Mouse (Mus musculus): ENCODE measurements around the gene Mrgpre. TPM values are rescaled to one million over a fixed set of nuclear protein-coding genes. Genes with fewer than 3 reads are reported as not detected.
A peak's percentile ranks its signal among the peaks of the same experiment; 100 is the strongest.

The Mrgpre gene
- total RNA-seq, 1 experiment from 2014 or later = 2.7 TPM

GRCm38 (mm10) chr7:143792336-143792985 lies 8.2 kb upstream of the Mrgpre start:
- no peak for ATAC-seq (ENCODE audit: extremely low read depth, insufficient number of reproducible peaks, low FRiP score, poor library complexity, severe bottlenecking)

DNA sequence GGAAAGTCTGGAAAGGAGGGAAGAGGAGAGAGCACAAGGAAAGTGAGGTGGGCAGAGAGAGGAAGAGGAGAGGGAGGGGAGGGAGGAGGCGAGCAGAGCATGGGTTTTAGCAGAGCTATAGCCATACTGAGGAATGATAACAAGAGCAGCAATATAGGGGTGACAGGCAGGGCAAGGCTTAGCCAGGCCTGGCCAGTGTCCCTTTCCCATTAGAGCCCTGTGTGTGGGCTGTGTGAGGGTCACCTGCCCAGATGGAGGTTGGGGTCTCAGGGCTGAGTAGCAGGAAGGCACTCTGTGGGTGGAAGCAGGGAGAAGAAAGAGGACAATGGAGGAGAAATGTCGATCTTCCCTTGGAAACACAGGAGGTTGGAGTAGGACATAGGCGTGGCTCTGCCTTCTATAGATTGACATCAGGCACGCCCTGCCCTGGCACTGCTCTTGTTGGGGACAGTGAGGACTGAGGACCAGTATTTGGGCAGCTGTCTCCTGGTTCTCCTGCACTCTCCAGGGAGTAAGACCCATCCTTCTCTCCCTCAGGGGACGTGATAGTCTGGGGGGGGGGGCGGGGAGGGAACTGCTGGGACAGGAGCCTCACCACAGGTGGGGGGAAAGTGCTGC lies 813 bp downstream of the Mrgpre start:
- no peak for ATAC-seq (ENCODE audit: extremely low read depth, insufficient number of reproducible peaks, low FRiP score, poor library complexity, severe bottlenecking)

- ATAC-seq (ENCODE audit: extremely low read depth, insufficient number of reproducible peaks, low FRiP score, poor library complexity, severe bottlenecking) = no peak
Measured at GRCm38 (mm10) chr7:143777375-143777774, 6.9 kb downstream of the Mrgpre start.

DNA sequence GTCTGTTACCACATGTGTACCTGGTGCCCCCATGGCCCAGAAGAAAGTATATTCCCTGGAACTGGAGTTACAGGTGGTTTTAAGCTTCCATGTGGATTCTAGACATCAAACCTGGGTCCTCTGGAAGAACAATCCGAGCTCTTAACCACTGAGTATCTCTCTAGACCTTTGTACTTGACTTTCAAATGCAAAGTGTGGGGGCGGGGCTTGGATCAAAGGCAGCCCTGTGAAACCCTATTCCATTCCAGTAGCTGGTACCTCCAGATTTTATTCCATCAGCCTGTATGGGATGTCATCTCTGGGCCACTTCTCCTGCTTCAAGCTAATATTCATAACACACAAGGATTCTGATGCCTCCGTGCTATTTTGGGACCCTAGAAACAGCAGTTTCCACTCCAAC lies 8.2 kb downstream of the Mrgpre start:
- ATAC-seq (ENCODE audit: extremely low read depth, insufficient number of reproducible peaks, low FRiP score, poor library complexity, severe bottlenecking) = no peak

GRCm38 (mm10) chr7:143769461-143769860 lies 14.8 kb downstream of the Mrgpre start:
- ATAC-seq (ENCODE audit: extremely low read depth, insufficient number of reproducible peaks, low FRiP score, poor library complexity, severe bottlenecking) = no peak

- no peak for ATAC-seq (ENCODE audit: extremely low read depth, insufficient number of reproducible peaks, low FRiP score, poor library complexity, severe bottlenecking)
Measured at GRCm38 (mm10) chr7:143768267-143768666, 16.0 kb downstream of the Mrgpre start.

- no peak for ATAC-seq (ENCODE audit: extremely low read depth, insufficient number of reproducible peaks, low FRiP score, poor library complexity, severe bottlenecking)
Measured at GRCm38 (mm10) chr7:143766893-143767292, 17.4 kb downstream of the Mrgpre start, which contains the start of gene Mrgprg. TSS of gene Mrgprg (minus strand) at chr7:143766993.

- ATAC-seq (ENCODE audit: extremely low read depth, insufficient number of reproducible peaks, low FRiP score, poor library complexity, severe bottlenecking) = no peak
Measured at GRCm38 (mm10) chr7:143764876-143765530, 19.3 kb downstream of the Mrgpre start.

- ATAC-seq (ENCODE audit: extremely low read depth, insufficient number of reproducible peaks, low FRiP score, poor library complexity, severe bottlenecking) = peak; percentile 54; the same call in 1 of the 2 replicates
Measured at GRCm38 (mm10) chr7:143763794-143764193, 20.5 kb downstream of the Mrgpre start.

- no peak for ATAC-seq (ENCODE audit: extremely low read depth, insufficient number of reproducible peaks, low FRiP score, poor library complexity, severe bottlenecking)
Measured at GRCm38 (mm10) chr7:143758956-143759355, 25.3 kb downstream of the Mrgpre start.

GRCm38 (mm10) chr7:143757696-143758095 lies 26.6 kb downstream of the Mrgpre start:
- no peak for ATAC-seq (ENCODE audit: extremely low read depth, insufficient number of reproducible peaks, low FRiP score, poor library complexity, severe bottlenecking)

- ATAC-seq (ENCODE audit: extremely low read depth, insufficient number of reproducible peaks, low FRiP score, poor library complexity, severe bottlenecking) = peak; percentile 83
Measured at GRCm38 (mm10) chr7:143757027-143757390, 27.3 kb downstream of the Mrgpre start.

DNA sequence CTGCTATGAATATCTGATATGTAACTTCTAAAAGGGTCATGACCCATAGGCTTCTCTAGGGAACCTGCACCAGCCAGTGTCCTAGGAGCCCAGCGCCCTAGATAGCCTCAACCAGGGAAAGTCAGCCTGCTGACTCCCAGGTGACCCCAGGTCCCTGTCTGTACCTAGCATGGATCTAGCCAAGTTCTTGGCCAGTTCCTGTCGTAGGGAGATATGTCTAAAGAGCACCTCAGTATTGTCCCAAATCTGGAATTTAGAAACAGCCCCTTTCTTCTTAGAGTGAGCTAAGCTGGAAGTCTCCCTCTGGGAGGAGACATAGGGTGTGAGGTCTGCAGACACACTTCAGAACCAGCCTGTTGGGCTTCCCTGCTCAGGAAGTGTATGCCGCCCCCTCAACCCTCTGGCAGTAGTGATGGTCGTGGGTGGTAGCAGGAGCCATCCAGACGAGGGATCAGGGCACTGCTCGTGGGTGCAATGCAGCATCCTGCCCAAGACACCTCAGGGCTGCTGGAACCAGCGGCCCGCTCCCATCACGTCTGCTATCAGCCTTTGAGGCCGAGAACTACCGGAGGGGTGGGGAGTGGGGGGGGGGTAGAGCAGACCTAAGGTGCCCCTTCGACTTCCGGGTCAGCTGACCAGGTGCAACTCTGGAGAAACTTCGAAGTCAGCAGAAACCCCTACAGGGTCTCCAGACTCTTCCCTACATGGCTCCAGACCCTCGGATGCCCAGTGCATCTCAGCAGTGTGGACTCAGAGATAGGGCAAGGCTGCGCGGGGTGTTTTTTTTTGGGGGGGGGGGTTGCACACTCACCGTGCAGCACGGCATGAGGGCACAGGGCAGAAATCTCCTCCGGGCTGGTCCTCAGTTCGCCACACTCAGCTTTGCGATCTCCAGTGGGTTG lies 27.9 kb downstream of the Mrgpre start, which contains the start of gene Osbpl5:
TSS of gene Osbpl5 (minus strand) at position 861 of the 902 bp plus-strand sequence.
- no peak for ATAC-seq (ENCODE audit: extremely low read depth, insufficient number of reproducible peaks, low FRiP score, poor library complexity, severe bottlenecking)

- ATAC-seq (ENCODE audit: extremely low read depth, insufficient number of reproducible peaks, low FRiP score, poor library complexity, severe bottlenecking) = no peak
Measured at GRCm38 (mm10) chr7:143755357-143756124, 28.8 kb downstream of the Mrgpre start.

- ATAC-seq (ENCODE audit: extremely low read depth, insufficient number of reproducible peaks, low FRiP score, poor library complexity, severe bottlenecking) = peak; percentile 38; the same call in 1 of the 2 replicates
Measured at GRCm38 (mm10) chr7:143753990-143754715, 30.1 kb downstream of the Mrgpre start.

GRCm38 (mm10) chr7:143752606-143753005 lies 31.7 kb downstream of the Mrgpre start:
- no peak for ATAC-seq (ENCODE audit: extremely low read depth, insufficient number of reproducible peaks, low FRiP score, poor library complexity, severe bottlenecking)

- ATAC-seq (ENCODE audit: extremely low read depth, insufficient number of reproducible peaks, low FRiP score, poor library complexity, severe bottlenecking) = no peak
Measured at GRCm38 (mm10) chr7:143752056-143752455, 32.2 kb downstream of the Mrgpre start.

DNA sequence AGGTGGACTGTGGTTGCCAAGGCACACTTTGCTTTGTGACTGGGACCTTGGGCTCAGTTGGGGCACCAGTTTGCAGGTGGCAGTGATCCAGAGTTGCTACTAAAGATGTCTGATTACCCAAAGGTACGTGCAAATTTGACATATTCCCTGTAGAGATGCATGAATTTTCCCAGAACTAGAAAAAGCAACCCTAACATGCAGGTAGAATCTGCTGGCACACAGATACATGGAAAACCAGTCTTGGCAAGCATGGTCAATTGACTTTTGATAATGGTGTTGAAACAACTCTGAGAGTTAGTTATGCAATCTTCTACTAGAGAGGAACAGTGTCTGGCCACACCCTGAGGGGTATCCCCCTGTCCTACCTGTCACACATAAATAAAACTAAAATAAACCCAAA lies 32.9 kb downstream of the Mrgpre start:
- ATAC-seq (ENCODE audit: extremely low read depth, insufficient number of reproducible peaks, low FRiP score, poor library complexity, severe bottlenecking) = no peak

All from neutrophil, adult 5-6 weeks (primary cell).